Mouse (Mus musculus) adrenal gland, postnatal 14 days (tissue): ENCODE measurements around the gene Gper1. TPM values are rescaled to one million over a fixed set of nuclear protein-coding genes. Genes with fewer than 3 reads are reported as not detected.

Source experiments
- DNase-seq: peaks from one replicate; pipeline ENCODE4 v3.0.0; 2021; ENCODE audit warnings: mixed read lengths
- total RNA-seq: library from RNA; stranded (reverse); gene quantifications from 2 replicates; pipeline ENCODE4 v1.2.3, GENCODE M21; 2021

Gper1 gene
- total RNA-seq, 1 experiment from 2014 or later, result 4.6 TPM

DNA sequence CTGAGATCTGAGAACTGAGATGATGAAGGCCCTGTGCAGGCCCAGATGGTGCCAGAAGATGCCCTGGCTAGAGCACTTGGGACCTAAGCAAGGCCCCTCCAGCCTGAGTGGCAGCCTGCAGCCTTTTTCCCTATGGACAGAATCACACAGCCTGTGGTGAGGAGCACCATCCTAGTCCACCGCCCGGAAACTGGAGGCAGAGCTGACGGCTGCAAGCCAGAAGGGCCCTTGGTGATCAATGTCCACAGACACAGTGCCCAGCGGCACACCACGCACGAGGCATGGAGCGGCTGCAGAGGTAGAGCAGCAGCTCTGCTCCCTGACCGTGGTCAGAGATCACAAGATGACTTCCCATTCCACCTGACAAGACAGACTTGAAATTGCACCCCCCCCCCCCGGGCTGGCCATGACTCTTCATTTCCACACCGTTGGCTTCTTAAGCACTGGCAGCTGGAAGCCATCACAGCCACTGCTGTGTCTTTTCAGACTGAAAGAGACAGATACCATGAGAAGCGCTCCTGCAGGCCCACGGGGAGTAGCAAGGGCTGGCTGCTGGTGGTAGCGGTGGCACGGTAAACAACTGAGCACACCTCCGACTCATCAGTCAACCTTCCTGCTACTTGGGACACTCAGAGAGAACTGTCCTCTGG lies 11.2 kb upstream of the Gper1 start:
- no peak for DNase-seq

GRCm38 (mm10) chr5:139413545-139413944 lies 9.4 kb upstream of the Gper1 start:
- DNase-seq, result no peak

DNA sequence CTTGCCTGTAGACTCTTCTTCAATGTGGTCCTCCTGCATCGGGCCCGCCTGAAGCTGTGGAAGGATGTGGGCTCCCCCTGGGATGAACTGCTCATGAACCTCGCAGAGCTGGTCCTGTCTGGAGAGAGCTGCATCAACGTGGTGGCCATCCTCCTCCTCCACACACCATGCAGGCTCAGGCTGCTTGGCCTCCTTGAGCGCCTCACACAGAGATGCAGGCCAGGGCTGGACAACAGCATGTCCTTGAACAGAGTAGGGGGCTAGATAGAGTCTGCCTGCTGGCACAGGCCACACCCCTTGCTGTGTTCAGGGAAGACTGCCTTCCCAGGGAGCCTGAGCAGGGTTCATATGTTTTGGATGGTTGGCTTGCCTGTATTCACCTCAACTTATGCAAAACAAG lies 8.0 kb upstream of the Gper1 start:
- no peak for DNase-seq

GRCm38 (mm10) chr5:139416942-139417341 lies 6.0 kb upstream of the Gper1 start:
- DNase-seq, result no peak

- DNase-seq, result no peak
Observed at GRCm38 (mm10) chr5:139417480-139417879, 5.5 kb upstream of the Gper1 start.

GRCm38 (mm10) chr5:139418110-139418509 lies 4.8 kb upstream of the Gper1 start:
- no peak for DNase-seq

DNA sequence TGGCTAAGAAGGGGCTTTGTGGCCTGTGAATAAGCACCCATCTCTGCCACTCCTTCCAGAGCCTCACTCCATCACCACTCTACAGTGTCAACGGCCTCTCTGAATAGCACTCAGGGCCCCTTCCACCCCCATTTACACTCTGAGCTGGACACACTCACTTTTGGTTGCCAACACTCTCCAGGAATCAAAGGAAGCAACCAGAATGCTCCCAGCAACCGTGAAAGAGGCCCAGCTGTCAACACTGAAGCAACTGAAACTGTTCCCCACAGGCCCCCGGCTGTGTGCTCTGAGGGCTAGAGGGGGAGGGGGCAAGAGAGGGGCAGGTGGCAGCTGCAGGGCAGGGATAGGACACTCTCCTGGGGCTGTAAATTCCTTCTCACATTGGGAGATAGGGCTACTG lies 4.3 kb upstream of the Gper1 start:
- DNase-seq, result no peak

- DNase-seq, result no peak
Observed at GRCm38 (mm10) chr5:139425198-139425597, 2.2 kb downstream of the Gper1 start.

DNA sequence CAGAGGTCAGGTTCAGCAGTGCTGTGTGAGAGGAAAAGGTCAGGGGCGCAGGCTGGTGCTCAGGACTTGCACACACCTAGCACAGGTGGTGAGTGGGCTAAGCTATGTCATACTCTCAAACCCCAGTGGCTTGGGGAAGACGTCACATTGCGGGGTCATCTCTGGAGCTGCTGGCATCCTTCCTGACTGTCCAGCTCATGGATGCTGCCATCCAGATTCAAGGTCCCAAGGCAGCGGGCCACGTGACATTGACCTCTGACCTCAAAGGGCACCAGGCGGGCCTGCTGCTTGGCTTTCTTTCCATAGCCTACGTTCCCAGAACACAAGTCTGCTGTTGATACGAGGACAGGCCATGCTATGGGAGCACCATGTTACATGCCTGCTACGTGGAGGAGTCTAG lies 4.0 kb downstream of the Gper1 start:
- no peak for DNase-seq

- no peak for DNase-seq
Observed at GRCm38 (mm10) chr5:139427989-139428388, 5.0 kb downstream of the Gper1 start.

DNA sequence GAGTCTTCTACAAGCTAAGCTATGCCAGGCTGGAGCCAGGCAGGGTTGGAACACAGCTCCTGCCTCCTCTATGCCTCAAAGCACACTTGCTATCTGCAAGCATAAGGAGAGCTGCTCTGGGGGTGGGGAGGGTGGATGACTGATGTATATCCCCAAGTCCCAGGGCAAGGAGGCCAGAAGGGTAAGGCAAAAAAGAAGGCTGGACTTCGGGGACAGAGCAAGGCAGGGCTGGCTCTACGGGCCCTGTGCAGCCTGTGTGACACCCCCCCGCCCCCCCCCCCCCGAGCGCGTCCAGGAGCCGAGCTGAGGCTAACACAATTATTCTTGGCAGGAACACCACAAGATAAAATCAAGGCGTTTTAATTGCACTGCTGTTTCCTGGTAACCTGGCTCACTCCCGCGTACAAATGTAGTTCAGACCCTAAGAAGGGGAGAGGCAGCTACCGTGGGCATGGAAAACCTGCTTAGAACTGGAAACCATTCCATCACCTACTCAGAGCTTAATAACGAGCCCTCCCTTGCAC lies 6.9 kb downstream of the Gper1 start:
- DNase-seq, result no peak

DNA sequence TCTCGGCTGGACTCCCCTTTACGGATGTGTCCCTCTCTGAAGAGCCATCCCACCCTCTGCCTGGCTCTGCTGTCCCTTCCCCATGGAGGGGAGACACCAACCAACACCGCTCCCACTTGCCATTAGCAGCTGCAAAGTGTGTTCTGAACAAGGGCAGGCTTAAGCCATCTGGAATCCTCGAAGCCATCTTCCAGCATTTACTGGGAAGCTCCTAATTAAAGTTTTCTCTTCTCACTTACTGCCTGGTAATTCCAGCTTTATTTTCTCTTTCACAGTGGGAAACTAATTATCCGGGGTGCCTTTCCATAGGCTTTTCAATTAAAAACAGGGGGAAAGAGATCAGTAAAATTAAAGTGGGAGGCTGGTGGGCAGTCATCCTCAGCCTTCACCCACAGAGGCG lies 9.4 kb downstream of the Gper1 start:
- DNase-seq, result no peak

GRCm38 (mm10) chr5:139432747-139433508 lies 10.0 kb downstream of the Gper1 start:
- DNase-seq, result no peak

DNA sequence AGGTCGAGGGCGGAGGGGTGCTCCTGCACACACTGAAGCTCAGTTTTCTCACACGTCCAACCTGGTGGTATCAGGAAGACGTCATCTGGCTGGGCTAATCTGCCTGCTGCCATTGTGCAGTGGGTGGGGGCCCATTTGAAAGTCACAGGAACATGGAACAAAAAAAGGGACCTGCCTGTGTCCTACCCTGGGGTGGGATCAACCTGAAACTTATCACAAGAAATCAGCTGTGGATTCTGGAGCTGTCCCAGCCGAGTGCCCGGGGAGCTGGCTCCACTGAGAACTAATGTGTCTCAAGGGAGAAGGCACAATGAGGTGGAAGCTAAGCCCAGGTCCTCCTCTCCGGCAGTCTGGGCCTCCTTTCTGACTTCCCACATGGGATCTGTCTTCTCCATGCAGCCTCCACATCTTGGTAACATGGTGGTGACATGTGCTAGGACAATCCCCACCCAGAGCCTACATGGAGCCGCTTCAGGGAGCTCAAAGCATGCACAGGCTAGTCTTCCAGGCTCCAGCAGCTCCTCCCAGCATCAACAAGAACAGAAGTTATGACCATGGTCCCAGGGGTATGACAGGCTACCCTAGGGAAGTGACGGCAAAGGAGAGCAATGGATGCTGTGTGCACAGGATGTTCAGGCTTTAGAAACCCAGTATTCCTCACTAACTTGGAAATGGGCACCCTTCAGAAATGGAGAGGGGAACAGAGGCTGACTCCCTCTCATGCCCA lies 11.1 kb downstream of the Gper1 start:
- DNase-seq, result no peak

GRCm38 (mm10) chr5:139434940-139435339 lies 12.0 kb downstream of the Gper1 start:
- peak; percentile 36 for DNase-seq

- no peak for DNase-seq
Observed at GRCm38 (mm10) chr5:139437769-139438168, 14.8 kb downstream of the Gper1 start.

- DNase-seq, result no peak
Observed at GRCm38 (mm10) chr5:139438440-139438839, 15.5 kb downstream of the Gper1 start.

DNA sequence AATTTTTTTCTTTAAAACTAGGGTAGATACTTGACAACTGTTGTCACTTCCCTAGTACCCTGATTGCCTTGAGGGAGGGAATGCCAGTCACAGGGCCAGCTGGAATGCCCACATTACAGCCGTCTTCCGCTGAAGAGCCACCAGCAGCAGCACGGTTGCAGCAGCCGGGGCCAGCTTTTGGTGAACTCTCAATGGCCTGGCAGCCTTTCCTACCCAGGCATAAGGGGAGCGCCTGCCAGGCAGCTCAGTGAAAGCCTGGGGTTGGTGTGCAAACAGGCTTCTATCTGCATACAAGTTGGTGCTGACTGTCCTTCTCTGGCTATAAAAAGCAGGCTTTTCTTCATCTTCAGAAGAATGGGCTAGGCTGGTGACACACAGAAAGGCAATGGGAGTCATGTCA lies 17.5 kb downstream of the Gper1 start:
- DNase-seq, result no peak

DNA sequence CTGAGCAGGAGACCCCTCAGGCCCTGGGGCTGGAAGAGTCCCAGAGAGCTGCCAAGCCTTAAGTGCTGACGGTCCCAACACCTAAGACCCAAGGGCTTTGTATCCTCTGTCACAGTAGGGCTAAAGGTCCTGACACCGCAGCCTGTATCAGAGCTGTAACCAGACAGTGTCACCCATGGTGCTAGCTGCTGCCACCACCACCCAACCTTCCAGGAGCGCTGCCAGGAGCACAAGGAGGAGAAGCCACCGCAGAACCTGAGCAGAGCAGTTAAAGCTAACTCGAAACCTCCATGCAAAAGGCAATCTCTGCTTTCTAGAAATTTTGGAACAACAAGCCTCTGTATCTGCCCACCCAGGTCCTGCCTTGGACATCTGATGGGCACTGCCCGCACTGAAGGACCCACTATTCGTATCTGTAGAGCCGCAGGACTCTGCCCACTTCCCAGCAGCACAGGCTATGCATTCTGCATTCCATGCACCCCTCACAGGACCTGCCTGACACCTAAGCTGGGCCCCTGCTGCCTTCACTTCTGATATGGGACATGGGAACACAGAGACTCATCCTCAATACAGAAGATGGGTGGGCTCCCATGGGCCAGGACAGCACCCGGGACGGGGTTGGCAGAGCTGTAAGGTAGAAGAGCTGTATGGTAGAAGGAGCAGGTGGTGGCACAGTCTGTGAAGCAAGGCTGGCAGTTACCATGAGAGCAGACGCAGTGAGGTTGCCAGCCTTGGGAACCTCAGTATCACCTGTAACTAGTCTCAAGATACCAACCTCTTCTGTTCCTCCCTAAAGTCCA lies 18.2 kb downstream of the Gper1 start:
- DNase-seq, result no peak

DNA sequence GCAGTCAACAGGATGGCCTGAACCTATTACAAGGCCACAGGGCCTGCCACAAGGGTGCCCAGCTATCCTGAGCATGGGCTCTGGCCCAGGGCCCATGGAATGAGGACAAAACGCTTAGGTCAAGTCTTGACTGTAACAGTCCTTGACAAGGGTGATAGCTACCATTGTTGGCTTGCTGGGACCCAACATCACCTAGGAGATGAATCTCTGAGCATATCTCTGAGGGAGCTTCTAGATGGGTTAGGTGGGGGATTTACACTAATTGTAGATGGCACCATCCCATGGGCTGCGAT lies 18.7 kb downstream of the Gper1 start:
- DNase-seq, result no peak

DNA sequence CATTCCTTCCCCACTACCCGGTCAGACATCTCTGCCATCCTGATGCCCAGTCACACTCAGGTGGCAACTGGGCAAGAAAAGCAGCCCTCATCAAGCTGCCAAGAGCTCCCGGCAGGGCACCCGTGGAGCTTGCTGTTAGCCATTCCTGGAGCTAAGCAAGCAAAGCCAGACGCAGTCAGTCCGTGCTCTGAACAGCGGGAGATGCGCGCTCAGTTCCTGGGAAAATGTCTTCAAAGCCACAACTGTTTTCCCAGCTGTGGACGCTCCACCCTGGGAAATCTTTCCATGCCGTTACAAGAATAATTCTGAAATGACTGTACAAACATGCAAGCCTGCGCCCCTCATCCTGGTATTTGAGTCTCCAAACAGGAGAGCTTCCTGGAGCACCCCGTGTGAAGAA lies 19.5 kb downstream of the Gper1 start:
- no peak for DNase-seq

GRCm38 (mm10) chr5:139442962-139443361 lies 20.0 kb downstream of the Gper1 start:
- no peak for DNase-seq

DNA sequence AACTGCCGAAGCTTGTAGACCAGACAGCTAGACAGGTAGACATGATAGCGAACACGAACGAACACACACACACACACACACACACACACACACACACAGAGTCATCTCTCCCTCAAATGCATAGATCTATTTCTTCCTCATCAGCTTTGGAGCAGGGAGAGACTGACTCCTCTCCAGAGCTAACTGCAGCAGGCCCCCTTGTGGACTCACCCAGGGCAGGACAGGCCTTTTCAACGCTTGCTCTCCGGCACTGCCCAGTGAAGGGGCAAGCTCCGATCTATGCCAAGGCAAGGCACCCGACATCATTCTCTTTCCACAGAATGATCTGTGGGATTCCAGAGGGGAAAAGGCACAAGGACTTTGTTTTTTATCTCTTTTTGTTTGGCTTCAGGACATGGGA lies 22.3 kb downstream of the Gper1 start:
- DNase-seq, result peak; percentile 60
